Mouse (Mus musculus) heart, adult 2 months (tissue): ENCODE data around the gene Lurap1. TPM values are rescaled to one million over a fixed set of nuclear protein-coding genes. Genes with fewer than 3 reads are reported as not detected.
A peak's percentile ranks its signal among the peaks of the same experiment; 100 is the strongest.

Source experiments
- DNase-seq, 2 experiments: peaks; one replicate each; pipeline ENCODE4 v3.0.0; 2021
- H3K27ac ChIP-seq: fragments of 200-600 bp; 2 replicates; pipeline ENCODE4 v1.8.1; 2022
- H3K27me3 ChIP-seq: fragments of 200-500 bp; 2 replicates; pipeline ENCODE4 v1.6.1; 2012; ENCODE audit warnings: mild to moderate bottlenecking, low read length, inconsistent platforms, mixed read lengths; ENCODE audit not compliant: control insufficient read depth, insufficient read depth
- H3K36me3 ChIP-seq: fragments of 200-500 bp; 2 replicates; pipeline ENCODE4 v1.6.1; 2012; ENCODE audit warnings: low read length, inconsistent platforms; ENCODE audit not compliant: control insufficient read depth, insufficient read depth
- H3K4me1 ChIP-seq: fragments of 200-500 bp; 2 replicates; pipeline ENCODE4 v1.6.1; 2011; ENCODE audit warnings: low read length; ENCODE audit not compliant: control insufficient read depth, insufficient read depth
- H3K4me3 ChIP-seq: fragments of 200-600 bp; 2 replicates; pipeline ENCODE4 v1.8.1; 2022
- H3K79me2 ChIP-seq: fragments of 200-500 bp; replicated peaks from 2 replicates; pipeline ENCODE4 v1.6.1; 2012; ENCODE audit warnings: mild to moderate bottlenecking, inconsistent platforms, low read length, moderate library complexity, mixed read lengths; ENCODE audit not compliant: control insufficient read depth, insufficient read depth
- H3K9ac ChIP-seq: fragments of 200-500 bp; 2 replicates; pipeline ENCODE4 v1.6.1; 2012; ENCODE audit warnings: low read depth, mild to moderate bottlenecking, control low read depth, inconsistent platforms, low read length, mixed read lengths
- CTCF ChIP-seq: fragments of 200-600 bp; IDR thresholded peaks from 2 replicates; pipeline ENCODE4 v1.8.1; 2022; ENCODE audit warnings: antibody characterized with exemption, mild to moderate bottlenecking, moderate library complexity
- EP300 ChIP-seq: fragments of 200-500 bp; IDR thresholded peaks from 2 replicates; pipeline ENCODE4 v1.6.1; 2011; ENCODE audit warnings: low read depth, low read length, control low read depth; ENCODE audit not compliant: insufficient read depth
- POLR2A ChIP-seq: fragments of 200-500 bp; IDR thresholded peaks from 2 replicates; pipeline ENCODE4 v1.6.1; 2011; ENCODE audit warnings: mild to moderate bottlenecking, low read depth, low read length, control low read depth; ENCODE audit not compliant: insufficient read depth
- WGBS: fragments of 180-500 bp; shearing (Covaris S2); methylation state at CpG from one replicate; pipeline ENCODE4 v1.1.7; 2018; 5-methylcytosine and 5-hydroxymethylcytosine counted together
- intact Hi-C: fragments of 180-260 bp; cut with DNase I; formaldehyde crosslinking; loops from one replicate; pipeline ENCODE4 v1.15.1; 2025
- polyA plus RNA-seq: library from polyadenylated mRNA; depleted of rRNA; stranded (reverse); fragments of >200 nt; gene quantifications from 2 replicates; pipeline ENCODE4 v1.2.3, GENCODE M21; 2012
- total RNA-seq, 2 experiments: library from RNA; stranded (reverse); gene quantifications; 2 replicates each; pipeline ENCODE4 v1.2.3; 2021

The Lurap1 gene
- total and polyA plus RNA-seq, 3 experiments = 2.0 to 5.4 (median 4.5) TPM

DNA sequence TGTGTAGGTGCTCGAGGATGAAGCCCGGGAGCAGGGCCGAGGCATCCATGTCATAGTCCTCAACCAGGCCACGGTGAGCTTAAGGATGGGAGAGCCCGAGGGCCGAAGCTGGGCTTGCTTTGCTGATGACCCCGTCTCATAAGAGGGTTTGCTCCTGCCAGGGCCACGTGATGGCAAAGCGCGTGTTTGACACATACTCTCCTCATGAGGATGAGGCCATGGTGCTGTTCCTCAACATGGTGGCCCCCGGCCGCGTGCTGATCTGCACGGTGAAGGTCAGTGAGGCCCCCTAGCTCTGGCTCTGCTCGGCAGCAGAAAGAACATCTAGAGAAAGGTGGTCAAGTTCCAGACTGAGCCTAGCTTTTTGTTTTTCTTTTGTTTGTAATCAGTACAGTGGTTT is 1.6 kb upstream of the Lurap1 start:
- intact Hi-C loops = no loop called here
- H3K4me1 ChIP-seq = peaks cover 2% of the 10 kb centered on the region

DNA sequence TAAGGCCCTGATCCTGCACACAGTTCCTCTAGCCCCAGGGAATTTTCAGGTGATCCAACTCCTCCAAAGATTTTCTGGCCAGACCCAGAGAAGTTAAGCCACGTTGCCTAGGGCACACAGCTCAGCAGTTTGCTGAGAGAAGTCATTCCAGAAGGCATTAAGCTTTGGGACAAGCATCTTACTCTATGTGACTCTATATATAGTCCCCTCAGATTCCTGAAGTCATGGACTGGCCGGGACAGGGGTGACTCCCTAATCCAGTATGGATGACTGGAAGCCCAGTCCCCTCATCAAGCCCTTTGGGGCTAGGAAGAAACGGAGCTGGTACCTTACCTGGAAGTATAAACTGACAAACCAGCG is 296 bp downstream of the Lurap1 start:
- Histone ChIP-seq H3K36me3 (no peaks in the 10 kb centered on the region), H3K27ac (peak overlapping the region; percentile 91), H3K4me1 (peaks cover 2% of the 10 kb centered on the region), H3K27me3 (no peaks in the 10 kb centered on the region), H3K9ac (peak overlapping the region; percentile 93), H3K79me2 (0 out of 2 replicates have a peak, but pooled peaks cover 2% of the 10 kb centered on the region), H3K4me3 (peak overlapping the region; percentile 82)
- intact Hi-C loops = no loop called here
- WGBS = 12% methylated on average over 4 of the region's 4 CpGs
- TF ChIP-seq CTCF = no peak
- TF ChIP-seq POLR2A = no peak
- no peak for TF ChIP-seq EP300
- no peak for DNase-seq

More for the DNA sequence above, 1.6 kb upstream of the Lurap1 start:
- no peak for DNase-seq
- Histone ChIP-seq H3K27ac (no peak overlapping the region), H3K79me2 (0 out of 2 replicates have a peak, but pooled peaks cover 2% of the 10 kb centered on the region), H3K27me3 (no peaks in the 10 kb centered on the region), H3K4me3 (no peak overlapping the region), H3K9ac (no peak overlapping the region), H3K36me3 (no peaks in the 10 kb centered on the region)
- TF ChIP-seq CTCF = no peak
- no peak for TF ChIP-seq EP300
- TF ChIP-seq POLR2A = no peak
- 92% methylated on average over 15 of the region's 15 CpGs for WGBS

DNA sequence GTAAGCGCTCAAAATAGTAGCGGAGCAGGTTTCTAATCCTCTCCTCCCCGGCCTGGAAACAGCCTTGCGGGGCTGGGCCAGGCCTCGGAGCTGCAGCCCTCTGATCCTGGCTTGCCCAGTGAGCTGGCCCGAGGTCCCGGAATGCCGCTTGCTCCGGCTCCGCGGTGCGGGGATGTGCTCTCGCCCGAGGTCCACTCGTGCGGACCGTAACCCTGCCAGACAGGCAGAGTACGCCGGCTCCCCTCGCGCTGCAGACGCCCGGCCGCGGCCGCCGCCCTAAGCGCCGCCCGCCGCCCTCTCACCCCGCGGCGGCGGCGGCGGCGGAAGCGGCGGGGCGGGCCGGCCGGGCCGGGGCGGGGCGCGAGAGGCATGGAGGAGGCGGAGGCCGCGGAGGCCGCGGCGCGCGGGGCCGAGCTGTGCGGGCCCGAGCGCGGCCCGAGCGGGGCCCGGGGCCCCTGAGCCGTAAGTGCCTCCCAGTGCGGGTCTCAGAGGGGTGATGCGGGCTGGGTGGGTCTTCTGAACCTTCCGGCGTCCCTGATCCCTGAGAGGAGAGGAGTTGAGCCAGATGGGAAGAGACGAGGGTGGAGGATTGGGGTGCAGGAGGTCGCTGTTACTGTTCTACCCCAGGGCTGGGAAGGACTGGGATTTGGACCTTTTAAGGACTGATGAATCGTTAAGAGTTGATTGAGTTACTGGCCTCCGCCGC is 829 bp downstream of the Lurap1 start:
- H3K4me3 ChIP-seq = peak overlapping the region; percentile 87
- 0 out of 2 replicates have a peak, but pooled peaks cover 2% of the 10 kb centered on the region for H3K79me2 ChIP-seq
- H3K27me3 ChIP-seq = no peaks in the 10 kb centered on the region
- intact Hi-C loops = no loop called here
- DNase-seq = peak; percentile 85 to 87
- TF ChIP-seq EP300 (no peak), POLR2A (peak; percentile 81), CTCF (no peak)
- peak overlapping the region; percentile 99 for H3K9ac ChIP-seq
- H3K36me3 ChIP-seq = no peaks in the 10 kb centered on the region
- peaks cover 2% of the 10 kb centered on the region for H3K4me1 ChIP-seq
- H3K27ac ChIP-seq = peak overlapping the region; percentile 95
- 5% methylated on average over 48 of the region's 73 CpGs for WGBS

DNA sequence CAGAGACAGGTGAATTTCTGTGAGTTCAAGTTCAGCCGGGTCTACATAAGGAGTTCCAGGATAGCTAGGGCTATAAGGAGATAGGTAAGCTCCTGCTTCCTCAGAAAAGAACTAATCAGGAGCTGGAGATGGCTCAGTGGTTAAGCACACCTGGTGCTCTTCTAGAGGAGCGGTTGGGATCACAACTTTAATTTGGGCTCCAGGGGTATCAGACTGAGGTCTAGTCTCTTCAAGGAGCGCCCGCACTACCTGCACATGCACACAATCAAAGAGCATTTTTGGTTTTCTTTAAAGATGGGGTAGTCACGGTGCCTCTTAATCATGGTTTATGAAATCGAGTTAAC is 1.4 kb downstream of the Lurap1 start:
- no peak for DNase-seq

DNA sequence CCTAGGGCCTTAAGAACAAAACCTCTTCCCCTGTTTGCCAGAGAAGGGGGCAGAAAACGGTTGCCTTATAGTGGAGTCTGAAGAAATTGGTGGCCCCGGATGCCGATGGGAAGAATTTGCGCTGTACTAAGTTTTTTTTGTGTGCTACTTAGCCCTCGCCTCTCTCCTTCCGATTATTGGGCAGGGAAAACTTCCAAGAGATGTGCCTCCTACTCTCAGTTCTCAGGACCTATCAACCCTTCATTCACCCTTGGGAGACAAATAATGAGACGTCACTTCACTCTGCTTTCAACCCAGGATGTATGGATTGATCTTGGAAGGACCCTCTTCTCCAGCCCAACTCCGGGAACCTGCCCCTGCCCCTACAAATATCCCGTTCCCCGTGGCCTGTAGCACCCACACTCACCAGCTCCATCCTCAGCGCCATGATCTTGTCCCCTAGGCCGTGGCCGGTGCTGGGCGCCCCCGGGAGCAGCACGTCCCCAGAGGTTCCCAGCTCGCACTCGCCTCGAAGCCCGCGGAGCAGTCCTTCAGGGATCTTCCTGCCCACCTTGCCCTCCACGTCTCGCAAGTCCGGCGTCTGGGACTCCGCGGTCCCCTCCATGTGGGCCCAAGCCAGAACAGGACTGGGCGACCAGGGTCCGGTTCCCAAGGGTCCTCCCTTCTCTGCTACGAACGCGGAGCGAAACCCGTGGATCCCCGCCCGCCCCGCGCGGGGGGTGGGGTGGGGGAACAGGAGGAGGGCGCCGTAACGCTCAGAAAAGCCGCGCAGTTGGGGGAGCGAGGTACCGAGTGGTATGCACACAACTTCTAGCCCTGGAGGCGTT is 7.0 kb downstream of the Lurap1 start:
- peak; percentile 80 to 87 for DNase-seq
- Histone ChIP-seq H3K9ac (peak overlapping the region; percentile 92), H3K79me2 (no peaks in the 10 kb centered on the region), H3K4me3 (peak overlapping the region; percentile 83), H3K4me1 (peaks cover 5% of the 10 kb centered on the region), H3K27me3 (no peaks in the 10 kb centered on the region), H3K27ac (peak overlapping the region; percentile 76), H3K36me3 (no peaks in the 10 kb centered on the region)
- TF ChIP-seq POLR2A (0 out of 2 replicates have a peak, but pooled peaks have one; percentile 8), CTCF (no peak)
- WGBS = 2% methylated on average over 42 of the region's 47 CpGs
- intact Hi-C loops = no loop called here

More for the DNA sequence above, 1.4 kb downstream of the Lurap1 start:
- peak overlapping the region; percentile 95 for H3K27ac ChIP-seq
- TF ChIP-seq CTCF = no peak
- TF ChIP-seq POLR2A = no peak
- TF ChIP-seq EP300 = no peak
- H3K79me2 ChIP-seq = 0 out of 2 replicates have a peak, but pooled peaks cover 2% of the 10 kb centered on the region
- no peaks in the 10 kb centered on the region for H3K27me3 ChIP-seq
- 21% methylated on average over 6 of the region's 6 CpGs for WGBS
- peak overlapping the region; percentile 99 for H3K9ac ChIP-seq
- H3K36me3 ChIP-seq = no peaks in the 10 kb centered on the region
- peaks cover 2% of the 10 kb centered on the region for H3K4me1 ChIP-seq
- intact Hi-C loops = loop anchor here (5.0 kb wide), 1 partner anchor 72 kb away; the partner anchor contains the start of genes Lrrc41 and Uqcrh
- peak overlapping the region; percentile 87 for H3K4me3 ChIP-seq

DNA sequence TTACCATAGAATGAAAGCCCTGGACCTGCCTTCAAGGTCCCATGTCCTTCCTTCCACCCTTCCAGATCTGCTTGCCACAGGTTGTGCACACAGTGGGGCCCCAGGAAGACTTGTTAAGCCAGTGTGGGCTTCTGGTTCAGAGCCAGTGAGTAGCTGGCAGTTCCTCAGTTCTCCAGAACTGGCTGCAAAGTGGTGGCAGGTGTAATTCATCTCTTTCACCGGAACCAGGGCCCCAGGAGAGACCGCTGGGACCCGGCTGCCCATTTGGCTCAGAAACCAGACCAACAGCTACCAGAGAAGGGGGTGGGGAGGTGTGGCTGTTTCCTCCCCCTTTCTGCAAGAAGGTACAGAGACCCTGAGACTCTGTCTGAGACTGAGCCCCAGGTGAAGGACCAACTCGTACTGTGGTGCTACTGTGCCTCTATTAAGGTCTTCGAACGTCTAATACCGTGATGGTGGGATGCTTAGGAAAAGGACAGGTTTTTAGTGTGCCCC is 7.8 kb downstream of the Lurap1 start:
- Histone ChIP-seq H3K4me1 (peaks cover 5% of the 10 kb centered on the region), H3K4me3 (peak overlapping the region; percentile 18), H3K27ac (no peak overlapping the region; the same call in 1 of the 2 replicates), H3K27me3 (no peaks in the 10 kb centered on the region), H3K9ac (peak overlapping the region; percentile 42; the same call in 1 of the 2 replicates), H3K79me2 (no peaks in the 10 kb centered on the region), H3K36me3 (no peaks in the 10 kb centered on the region)
- intact Hi-C loops = no loop called here
- WGBS = 17% methylated on average over 7 of the region's 7 CpGs
- DNase-seq = peak; percentile 32 to 47
- no peak for TF ChIP-seq CTCF
- no peak for TF ChIP-seq POLR2A
- no peak for TF ChIP-seq EP300
